Mouse (Mus musculus) left cerebral cortex, postnatal 10 days (tissue): ENCODE measurements around the gene Cdh13. TPM values are rescaled to one million over a fixed set of nuclear protein-coding genes. Genes with fewer than 3 reads are reported as not detected.

Source experiments
- DNase-seq, 2 experiments: peaks; one replicate each; pipeline ENCODE4 v3.0.0; 2021 to 2022; ENCODE audit warnings: low spot score in 2 of 2, mixed read lengths in 1 of 2; ENCODE audit errors: extremely low spot score in 1 of 2
- intact Hi-C: fragments of 180-260 bp; cut with DNase I; formaldehyde crosslinking; loops from one replicate; pipeline ENCODE4 v1.15.1; 2025
- total RNA-seq, 2 experiments: library from RNA; stranded (reverse); gene quantifications; 2 replicates each; pipeline ENCODE4 v1.2.3; 2021

Gene Cdh13
- total RNA-seq, 2 experiments from 2014 or later, result 190 to 200 TPM

DNA sequence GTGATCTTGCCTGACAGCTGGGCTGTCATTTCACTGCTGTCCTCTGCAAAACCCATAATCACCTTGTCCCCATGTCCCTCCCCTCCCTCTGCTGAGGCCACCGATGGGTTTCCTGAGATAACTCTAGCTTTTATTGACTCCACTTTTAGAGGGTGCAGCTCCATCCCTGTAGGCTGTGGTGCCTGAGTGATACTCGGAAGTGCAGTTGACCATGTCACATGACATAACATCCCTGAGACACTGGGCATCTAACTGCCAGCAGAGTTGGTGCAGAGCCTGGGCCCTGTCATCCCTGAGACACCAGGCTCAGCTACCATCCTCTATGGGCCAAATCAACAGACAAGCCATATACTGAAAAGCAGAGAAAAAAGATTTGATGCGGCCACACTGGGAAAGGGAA lies 750.5 kb downstream of the Cdh13 start:
- DNase-seq, result no peak
- intact Hi-C loops, result no loop called here

DNA sequence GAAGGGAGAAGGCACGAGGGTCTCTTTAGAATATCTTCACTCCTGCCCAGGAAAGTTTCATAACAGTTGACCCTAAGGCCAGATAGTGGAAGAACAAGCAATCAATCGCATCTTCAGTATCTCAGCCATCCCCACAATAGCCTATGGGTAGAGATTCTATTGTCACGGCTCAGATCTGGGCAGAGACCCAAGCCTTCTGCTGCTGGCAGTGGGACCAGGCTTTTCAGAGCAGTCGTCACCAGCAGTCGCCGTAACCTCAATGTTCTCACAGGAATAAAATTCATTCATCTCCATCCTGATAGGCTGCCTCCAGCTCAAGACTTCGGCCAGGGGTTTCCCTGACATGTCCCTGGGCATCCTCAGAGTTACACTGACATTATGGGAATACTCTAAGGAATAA lies 751.6 kb downstream of the Cdh13 start:
- intact Hi-C loops, result no loop called here
- peak; percentile 57 to 60 for DNase-seq

DNA sequence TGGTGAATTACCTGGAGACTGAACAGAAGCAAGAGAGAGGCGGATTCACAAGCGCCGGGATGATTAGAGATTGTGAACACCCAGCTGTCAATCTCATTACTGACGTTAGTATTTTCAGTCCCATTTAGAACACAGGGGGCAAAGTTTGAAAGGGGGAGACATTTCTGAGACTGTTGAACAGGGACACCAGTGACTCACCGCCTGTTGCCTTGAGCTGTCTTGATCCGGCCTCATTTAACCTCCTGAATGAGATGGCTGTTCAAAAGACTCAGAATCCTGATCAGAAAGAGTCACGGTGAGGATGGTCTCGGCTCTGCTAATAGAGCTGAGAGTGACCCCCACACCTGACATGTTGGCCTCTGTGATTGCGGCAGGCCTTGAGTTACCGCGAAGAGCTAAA lies 754.0 kb downstream of the Cdh13 start:
- no peak for DNase-seq
- intact Hi-C loops, result no loop called here

DNA sequence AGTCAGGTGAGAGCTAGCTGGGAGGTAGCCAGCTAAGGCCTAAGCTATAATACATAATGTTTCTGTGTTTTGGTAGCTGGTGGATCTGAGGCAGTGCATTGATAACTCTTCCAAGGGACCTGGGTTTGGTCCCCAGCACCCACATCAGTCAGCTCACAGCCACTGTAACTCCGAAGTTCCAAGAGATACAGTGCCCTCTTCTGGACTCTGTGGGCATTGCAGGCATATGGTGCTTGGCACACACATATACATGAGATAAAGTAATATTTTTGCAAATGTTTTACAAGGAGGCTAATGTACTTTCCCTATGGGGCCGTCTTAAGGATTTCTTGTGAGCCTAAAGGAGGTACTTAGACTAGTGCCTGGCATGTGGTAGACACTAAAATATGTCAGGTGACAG lies 755.8 kb downstream of the Cdh13 start:
- DNase-seq, result no peak
- intact Hi-C loops, result no loop called here

DNA sequence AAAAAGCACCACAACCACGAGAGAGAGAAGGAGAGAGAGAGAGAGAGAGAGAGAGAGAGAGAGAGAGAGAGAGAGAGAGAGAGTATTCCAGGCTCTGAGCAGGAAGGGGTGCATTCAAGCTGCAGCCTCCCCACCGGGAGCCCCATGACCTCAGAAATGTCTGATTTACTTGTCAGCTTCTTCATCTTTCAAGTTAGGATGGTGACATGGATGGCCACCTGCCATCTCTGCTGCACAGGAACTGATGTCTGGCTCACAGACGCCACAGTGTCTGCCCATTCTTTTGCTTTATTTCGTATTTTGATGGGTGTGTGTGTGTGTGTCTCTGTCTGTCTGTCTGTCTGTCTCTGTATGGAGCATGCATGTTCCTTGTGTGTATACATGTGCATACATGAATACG lies 774.3 kb downstream of the Cdh13 start:
- DNase-seq, result peak in 1 of 2 experiments; percentile 31
- intact Hi-C loops, result no loop called here

DNA sequence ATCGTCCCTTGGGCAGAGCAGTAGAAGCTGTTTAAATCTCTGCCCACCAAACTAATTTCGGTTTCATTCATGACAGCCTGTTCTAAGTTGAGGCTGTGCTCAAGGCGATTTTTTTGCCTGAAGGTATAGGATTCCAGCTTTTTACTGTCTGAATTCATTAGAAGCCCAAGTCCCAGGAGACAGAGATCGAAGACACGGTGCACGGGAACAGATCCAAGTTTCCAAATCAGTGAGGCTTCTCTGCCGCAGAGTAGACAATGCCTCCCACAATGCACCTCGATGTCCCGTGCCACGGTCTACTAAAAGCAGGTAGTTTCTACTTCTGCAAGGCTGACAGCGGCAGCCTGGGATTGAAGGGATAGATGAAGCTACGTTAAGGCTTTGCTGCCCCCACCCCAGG lies 778.1 kb downstream of the Cdh13 start:
- intact Hi-C loops, result no loop called here
- peak in 1 of 2 experiments; percentile 7 for DNase-seq

DNA sequence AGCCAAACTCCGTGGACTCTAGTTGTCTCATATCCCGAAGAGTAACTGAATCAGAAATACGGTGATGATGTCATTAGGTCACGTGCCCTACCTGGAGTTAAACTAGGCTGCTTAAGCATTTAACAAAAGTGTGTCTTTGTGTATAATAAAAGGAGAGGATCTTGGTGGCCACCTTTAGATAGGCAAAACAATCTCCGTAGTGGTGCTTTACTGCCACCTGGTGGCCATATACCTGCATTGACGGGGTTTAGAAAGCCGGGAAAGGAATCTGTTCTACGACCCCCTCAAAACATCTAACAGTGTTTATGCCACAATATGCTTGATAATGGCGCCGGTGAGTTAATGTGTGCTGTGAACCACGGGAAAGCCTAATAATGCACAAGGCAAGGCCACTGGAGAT lies 781.0 kb downstream of the Cdh13 start:
- intact Hi-C loops, result no loop called here
- no peak for DNase-seq

DNA sequence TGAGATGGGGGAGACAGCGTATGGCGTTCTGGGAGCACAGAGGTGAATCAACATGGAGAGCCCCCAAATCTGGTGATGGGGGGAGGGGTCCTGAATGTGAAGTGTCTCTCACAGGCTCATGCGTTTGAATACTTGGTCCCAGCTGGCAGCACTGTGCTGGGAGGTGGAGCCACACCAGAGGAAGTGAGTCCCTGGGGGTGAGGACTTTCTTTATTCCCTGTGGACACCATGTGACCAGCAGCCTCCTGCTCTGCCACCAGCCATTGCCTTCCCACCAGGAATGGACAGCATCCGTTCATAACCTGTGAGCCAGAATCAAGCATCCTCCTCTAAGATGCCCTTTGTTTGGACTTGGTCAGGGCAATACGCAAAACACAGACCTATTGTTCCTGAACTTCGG lies 788.8 kb downstream of the Cdh13 start:
- no peak for DNase-seq
- intact Hi-C loops, result no loop called here

DNA sequence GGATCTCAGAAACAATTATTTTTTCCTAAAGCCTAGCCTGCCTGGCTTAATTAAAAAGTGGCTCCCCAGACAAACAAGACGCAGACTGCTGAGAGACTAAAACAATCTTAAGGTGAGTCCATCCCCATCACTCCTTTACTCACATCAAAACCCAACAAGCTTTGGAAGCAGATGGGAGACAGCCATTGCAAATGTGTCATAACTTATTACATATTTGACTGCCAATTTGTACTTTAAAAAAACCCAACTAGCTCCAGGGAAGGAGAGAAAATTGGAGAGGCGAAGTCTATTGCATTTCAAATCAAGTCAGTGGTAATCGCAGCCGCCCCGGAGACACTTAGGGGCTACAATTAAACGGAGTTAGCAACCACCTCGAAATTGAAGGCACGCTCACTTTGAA lies 801.5 kb downstream of the Cdh13 start:
- no peak for DNase-seq
- intact Hi-C loops, result no loop called here

DNA sequence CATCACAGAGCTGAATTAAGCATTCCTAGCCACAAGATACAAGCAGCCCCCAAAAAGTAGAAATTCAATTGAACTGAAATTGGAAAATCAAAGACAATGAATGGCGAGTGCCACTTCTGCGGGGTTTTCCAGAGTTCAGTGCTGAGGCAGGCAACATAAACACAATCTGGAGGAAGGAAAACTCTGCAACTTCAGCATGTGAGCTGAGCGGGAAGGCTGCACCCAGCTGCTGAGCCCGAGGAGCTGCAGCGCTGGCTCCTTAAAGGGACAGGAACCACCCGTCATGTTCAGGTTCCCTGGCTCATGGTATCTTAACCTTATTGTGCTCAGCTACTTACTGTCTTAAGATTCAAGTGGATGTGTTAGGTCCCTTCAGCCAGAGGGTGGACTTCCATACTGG lies 814.7 kb downstream of the Cdh13 start:
- peak in 1 of 2 experiments; percentile 11 for DNase-seq

DNA sequence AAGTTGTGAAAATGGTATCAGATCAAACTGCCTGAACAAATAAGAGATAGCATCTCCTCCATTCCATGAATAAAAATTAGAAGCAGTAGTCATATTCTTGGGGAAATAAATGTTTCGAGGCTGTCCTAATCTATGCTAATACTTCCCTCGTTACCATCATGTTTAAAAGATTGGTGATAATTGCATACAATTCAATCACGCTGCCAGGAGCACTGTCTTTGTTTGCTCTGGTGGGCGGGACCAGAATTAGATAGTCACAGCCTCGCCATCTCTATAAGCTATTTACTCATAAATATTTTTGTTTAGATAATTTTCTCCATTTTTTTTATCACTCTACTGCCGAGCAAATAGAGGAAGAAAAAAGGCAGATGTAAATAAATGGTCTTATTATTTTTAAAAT lies 819.3 kb downstream of the Cdh13 start:
- DNase-seq, result no peak
- intact Hi-C loops, result no loop called here

More for the DNA sequence above, 814.7 kb downstream of the Cdh13 start:
- intact Hi-C loops, result no loop called here

DNA sequence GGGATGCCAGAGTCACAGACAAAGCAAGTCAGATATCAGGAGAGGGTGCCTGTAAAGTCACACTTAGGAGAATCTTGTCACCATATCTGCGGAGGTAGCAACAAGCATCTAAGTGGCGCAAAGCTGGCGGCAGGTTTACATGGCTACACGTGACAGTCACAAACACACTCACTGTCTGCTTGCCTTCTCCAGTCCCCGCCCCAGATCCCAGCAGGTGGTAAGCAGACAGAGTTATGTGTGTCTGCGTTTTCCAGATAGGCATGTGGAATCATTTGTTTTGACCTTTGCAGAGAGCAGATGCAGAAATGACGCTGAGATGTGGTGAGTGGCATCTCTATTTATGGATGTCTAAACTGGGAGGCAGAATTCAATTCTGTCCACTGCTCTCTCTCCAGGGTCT lies 826.1 kb downstream of the Cdh13 start:
- DNase-seq, result peak in 1 of 2 experiments; percentile 36
- intact Hi-C loops, result no loop called here

DNA sequence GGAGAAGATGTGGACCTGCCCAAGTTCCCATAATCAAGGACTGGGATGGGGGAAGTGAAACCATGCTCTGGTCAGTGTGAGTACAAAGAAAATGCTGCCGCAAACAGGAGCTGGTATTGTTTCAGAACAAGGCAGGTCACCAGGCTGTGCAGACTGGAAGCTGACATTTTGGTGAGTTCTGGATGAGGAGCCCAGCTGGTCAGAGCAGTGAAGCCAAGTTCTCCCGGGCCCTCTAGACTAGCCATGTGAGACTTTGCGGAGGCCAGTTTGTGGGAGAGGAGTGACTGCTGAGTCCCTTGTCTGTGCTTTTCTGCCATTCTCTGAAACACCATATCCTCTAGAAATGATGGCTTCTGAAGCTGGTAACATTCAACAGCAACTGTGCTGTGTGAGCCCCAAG lies 829.3 kb downstream of the Cdh13 start:
- intact Hi-C loops, result no loop called here
- DNase-seq, result no peak

DNA sequence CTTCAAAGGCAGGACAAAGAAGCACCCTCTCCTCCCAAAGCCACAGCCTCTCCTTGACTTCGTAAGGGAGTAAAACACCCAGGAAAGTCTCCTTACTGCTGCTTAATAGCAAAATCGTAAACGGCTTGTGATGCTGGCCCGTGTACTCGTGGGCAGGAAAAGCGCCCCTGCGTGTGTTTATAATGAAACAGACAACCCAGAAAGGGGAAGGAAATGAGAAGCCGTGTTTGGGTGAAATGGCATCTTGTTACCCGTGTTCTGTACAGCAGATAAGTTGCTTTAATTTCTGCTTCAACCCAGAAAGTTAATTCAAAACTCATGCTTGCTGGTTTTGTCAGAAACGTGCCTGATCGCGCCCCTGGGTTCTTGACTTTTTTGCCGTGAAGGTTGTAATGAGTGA lies 837.7 kb downstream of the Cdh13 start:
- DNase-seq, result no peak
- intact Hi-C loops, result no loop called here

DNA sequence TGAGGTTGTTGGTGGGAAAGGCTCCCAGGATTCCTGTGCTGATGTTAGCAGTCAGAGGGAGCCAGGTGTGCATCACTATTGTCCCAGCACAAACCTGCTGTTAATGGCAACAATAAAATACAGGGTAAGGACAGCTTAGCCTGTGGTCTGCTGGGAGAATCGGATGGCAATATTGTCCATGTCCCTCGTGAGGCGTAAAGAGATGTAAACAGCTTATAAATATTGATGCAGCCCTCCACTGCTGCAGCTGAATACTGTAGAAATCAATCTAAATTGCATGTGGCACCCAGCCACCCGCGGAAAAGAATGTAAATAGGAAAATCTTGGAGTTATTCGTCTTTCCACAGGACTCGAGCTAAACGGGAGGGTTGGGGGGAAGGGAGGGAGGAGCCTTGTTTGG lies 844.3 kb downstream of the Cdh13 start:
- intact Hi-C loops, result no loop called here
- DNase-seq, result no peak

DNA sequence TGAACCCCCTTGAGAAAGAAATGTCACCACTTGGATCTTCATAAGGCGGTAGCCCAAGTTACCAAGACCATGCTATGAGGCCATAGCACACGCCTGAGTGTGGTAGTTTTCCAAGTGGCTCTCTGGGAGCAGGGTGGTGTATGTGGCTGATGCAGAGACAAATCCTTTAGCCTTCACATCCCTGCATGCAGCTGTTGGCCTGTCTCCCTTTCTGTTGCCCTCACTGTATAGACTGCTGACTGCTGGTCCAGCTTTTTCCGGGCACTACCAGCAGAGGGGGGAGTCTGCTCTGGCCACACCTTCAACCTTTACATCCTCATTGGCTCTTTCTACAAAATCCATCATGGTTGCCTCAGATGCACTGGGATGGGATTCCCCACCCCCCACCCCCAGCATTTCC lies 844.7 kb downstream of the Cdh13 start:
- no peak for DNase-seq
- intact Hi-C loops, result no loop called here

DNA sequence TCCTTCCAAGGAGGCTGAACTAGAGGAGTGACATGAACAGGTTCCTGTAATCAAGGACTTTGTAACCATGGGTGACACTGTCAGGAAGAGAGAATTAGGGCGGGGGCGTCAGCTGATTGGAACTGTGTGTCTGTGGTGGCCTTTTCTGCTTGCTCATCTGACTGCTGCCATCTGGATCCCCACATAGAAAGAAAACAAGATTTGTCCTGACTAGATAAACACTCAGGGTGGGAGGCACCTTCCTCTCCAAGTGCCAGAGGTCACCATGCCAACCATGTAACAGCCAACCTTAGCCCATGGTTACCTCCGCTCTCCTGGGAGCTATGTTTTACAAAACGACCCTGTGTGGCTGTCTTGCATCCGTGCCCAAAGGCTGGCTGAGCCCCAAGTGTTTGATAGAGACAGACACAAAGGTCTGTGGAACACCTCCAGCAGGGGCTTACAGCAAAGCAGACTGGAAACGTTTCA lies 873.0 kb downstream of the Cdh13 start:
- no peak for DNase-seq
- intact Hi-C loops, result no loop called here

DNA sequence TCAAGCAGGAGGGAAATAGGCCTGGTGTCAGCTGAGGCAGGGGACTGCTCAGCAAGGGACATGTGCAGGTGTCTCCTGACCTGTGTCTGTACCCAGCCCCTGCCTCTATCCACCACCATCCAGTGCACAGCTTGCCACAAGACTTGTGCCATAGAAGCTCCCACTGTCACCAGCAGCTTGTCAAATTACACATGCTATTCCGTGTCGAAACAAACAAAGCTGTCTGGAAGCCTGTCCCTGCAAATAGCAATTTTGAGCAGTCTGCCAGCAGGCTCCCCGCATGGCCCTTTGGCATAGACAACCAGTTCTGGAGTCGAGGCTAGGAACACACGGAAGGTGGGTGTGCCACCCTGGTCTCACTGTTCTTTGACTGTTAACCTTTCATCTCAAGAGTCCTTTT lies 875.1 kb downstream of the Cdh13 start:
- DNase-seq, result peak; percentile 34 to 38
- intact Hi-C loops, result no loop called here

DNA sequence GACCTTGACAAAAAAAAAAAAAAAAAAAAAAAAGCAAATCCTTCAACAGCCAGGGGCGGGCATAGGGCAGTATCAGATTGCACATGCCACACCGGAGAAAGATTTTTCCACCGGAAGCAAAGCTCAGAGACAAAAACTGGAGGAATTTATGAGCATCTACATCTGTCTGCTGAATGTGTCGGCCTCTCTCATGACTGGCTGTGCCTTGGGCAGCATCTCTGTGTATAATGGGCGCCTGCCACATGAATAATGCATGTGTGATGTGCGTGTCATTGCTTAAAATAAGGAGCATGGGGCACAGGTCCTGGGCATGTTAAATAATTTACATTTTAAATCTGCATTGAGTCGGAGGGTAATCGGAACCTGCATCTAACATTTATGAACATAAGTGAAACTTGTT lies 876.3 kb downstream of the Cdh13 start:
- no peak for DNase-seq
- intact Hi-C loops, result no loop called here

DNA sequence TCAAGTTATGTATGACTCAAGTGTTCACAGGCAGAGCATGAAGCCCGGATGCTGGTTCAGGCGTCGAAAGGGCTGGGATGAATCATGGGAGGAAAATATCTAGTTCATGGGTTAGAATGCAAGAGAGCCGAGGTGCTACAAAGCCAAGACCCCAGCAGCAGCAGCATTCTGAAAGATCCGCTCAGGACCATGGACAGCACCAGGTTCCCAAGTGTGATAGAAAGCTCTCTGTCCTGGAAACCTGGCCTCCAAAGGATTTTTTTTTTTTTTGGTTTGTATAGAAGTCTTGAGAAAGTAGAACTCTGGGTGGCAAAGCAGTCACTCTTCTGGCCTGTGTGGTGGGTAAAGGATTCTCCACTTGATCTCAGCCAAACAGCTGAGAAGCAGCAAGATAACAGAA lies 880.5 kb downstream of the Cdh13 start:
- intact Hi-C loops, result no loop called here
- DNase-seq, result no peak

DNA sequence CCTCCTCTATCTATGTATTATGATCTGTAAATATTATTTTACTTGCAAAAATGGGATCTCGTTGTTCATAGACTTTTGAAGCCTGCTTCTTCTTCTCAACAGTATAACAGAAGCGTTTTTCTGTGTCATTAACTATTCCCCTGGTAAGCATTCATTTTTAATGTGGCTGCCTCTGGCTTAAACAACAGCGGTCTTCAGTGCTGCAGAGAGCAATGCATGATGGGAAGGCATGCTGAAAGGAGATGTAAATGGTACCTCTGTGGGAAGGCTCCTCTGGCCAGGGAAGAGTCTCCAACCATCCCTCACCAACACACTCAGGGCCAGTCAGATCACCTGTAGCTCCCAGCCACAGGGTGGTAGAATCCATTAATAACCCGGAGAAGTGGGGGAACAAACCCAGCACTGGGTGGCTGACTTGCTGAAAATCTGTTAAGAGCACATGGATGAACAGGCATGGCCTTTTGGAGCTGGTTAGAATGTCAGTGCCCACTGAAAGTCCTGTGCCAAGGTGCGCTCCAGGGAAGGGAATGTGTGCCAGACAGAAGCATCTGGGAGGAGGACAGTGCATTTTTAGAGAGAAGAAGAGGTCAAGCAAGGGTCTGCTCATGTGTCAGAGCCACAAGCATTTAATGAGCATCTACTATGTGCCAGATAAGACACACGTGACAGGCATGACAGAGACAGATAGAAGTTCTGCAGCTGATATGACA lies 893.8 kb downstream of the Cdh13 start:
- intact Hi-C loops, result no loop called here
- no peak for DNase-seq
